Mouse (Mus musculus): ENCODE results near the gene Ankrd63. TPM values are rescaled to one million over a fixed set of nuclear protein-coding genes. Genes with fewer than 3 reads are reported as not detected.

Ankrd63 gene
- total RNA-seq, 2 experiments from 2014 or later, result 0.08 TPM; not detected in 1

DNA sequence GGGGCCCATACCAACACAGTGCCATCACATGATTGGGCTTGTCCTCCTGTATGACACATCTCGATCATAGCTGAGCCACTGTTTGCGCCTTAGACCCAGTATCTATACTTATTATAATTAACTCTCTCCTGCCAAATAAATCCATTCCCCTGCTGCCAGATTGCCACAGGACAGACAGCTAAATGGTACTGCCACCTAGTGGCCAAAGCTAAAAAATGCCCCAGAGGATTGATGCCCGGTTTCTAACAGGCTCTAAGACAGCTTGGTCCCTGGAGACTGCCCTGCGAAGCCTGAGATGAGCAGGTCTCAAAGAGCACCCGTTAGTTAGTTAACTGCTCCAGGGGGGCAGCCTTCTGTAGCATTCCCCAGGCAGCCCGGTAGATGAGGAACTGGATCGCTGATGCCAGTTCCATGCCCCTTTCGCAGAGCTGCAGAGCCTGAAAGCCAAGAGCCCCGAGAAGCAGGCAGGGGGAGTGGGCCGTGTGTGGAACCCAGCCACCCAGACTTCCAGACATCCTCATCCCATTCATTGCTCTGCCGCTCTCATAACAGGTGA is 8.0 kb downstream of the Ankrd63 start:
- peak in 1 of 2 experiments; percentile 35 for DNase-seq (ENCODE audit: low spot score in 2 of 2)

DNA sequence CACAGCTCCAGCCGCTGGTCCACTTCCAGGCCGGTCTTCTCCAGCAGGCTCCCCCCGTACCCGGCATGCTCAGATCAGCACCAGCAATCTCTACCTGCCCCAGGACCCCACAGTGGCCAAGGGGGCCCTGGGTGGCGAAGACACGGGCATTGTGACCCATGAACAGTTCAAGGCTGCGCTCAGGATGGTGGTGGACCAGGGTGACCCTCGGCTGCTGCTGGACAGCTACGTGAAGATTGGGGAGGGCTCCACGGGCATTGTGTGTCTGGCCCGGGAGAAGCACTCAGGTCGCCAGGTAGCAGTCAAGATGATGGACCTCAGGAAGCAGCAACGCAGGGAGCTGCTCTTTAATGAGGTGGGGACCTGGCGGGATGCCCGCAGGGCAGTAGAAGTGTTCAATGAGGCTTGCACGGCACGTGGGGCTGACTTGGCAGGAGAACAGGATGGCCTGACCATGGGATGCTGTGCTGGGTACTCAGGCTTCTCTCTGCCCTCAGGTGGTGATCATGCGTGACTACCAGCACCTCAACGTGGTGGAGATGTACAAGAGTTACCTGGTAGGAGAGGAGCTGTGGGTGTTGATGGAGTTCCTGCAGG is 10.3 kb downstream of the Ankrd63 start:
- DNase-seq (ENCODE audit: low spot score in 2 of 2), result no peak

DNA sequence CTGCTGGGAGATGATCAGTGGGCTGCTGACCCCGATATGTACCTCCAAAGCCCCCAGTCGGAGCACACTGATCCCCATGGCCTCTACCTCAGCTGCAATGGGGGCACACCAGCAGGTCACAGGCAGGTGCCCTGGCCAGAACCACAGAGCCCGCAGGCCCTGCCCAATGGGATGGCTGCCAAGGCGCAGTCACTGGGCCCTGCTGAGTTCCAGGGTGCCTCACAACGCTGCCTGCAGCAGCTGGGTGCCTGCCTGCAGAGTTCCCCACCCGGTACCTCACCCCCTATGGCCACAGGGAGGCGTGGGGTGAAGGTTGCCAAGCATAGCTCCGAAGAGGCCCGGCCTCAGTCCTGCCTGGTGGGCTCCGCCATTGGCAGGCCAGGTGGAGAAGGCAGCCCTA is 13.9 kb downstream of the Ankrd63 start:
- DNase-seq (ENCODE audit: low spot score in 2 of 2), result no peak

DNA sequence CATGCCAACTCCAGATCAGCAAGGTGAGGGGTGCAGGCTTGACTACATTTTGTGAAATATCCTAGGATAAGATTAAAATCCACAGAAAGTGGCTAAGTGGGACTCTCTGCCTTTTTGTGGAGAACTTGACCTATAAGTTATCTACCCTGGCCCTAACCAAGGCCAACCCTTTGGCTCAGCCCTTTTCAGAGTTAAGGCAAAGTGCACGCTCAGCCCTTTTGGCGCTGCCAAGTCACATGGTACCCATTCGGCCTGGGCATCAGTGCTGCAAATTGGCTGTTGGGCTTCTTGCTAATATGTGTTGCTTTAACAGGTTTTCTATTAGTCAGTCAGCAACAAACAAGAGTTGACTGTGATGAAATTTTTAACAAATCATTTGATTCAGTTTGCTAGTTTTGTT is 16.0 kb downstream of the Ankrd63 start:
- DNase-seq (ENCODE audit: low spot score in 2 of 2), result no peak

- no peak for DNase-seq (ENCODE audit: low spot score in 2 of 2)
Observed at GRCm38 (mm10) chr2:118686693-118687092, 17.1 kb downstream of the Ankrd63 start.

- DNase-seq (ENCODE audit: low spot score in 2 of 2), result no peak
Observed at GRCm38 (mm10) chr2:118685088-118685487, 18.7 kb downstream of the Ankrd63 start.

GRCm38 (mm10) chr2:118682544-118683260 is 21.1 kb downstream of the Ankrd63 start:
- no peak for DNase-seq (ENCODE audit: low spot score in 2 of 2)

GRCm38 (mm10) chr2:118680926-118681325 is 22.8 kb downstream of the Ankrd63 start:
- no peak for DNase-seq (ENCODE audit: low spot score in 2 of 2)

DNA sequence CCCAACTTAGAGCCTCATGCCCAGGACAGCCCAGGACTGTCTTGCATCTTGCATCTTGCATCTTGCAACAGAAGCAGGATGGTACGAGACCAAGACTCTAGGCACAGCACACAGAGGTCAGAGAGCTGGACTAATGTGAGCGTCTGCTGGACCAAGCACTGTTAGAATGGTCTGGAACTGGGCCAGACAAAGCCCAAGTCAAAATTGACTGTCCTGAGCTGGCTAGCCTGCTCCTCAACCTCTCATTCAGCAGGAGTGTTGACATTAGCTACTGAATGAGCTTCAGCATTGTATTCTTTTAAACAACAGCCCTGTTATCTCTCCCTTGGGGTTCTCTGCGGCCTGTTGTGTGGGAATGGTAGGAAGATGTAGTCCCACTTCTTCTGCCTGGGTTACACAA is 24.2 kb downstream of the Ankrd63 start:
- DNase-seq (ENCODE audit: low spot score in 2 of 2), result no peak

GRCm38 (mm10) chr2:118677817-118678216 is 25.9 kb downstream of the Ankrd63 start:
- DNase-seq (ENCODE audit: low spot score in 2 of 2), result no peak

GRCm38 (mm10) chr2:118676839-118677741 is 26.7 kb downstream of the Ankrd63 start:
- DNase-seq (ENCODE audit: low spot score in 2 of 2), result no peak

- DNase-seq (ENCODE audit: low spot score in 2 of 2), result no peak
Observed at GRCm38 (mm10) chr2:118674500-118674899, 29.3 kb downstream of the Ankrd63 start.

- no peak for DNase-seq (ENCODE audit: low spot score in 2 of 2)
Observed at GRCm38 (mm10) chr2:118673686-118674465, 29.9 kb downstream of the Ankrd63 start.

- no peak for DNase-seq (ENCODE audit: low spot score in 2 of 2)
Observed at GRCm38 (mm10) chr2:118671728-118672127, 32.0 kb downstream of the Ankrd63 start.

GRCm38 (mm10) chr2:118669785-118670184 is 34.0 kb downstream of the Ankrd63 start:
- DNase-seq (ENCODE audit: low spot score in 2 of 2), result no peak

DNA sequence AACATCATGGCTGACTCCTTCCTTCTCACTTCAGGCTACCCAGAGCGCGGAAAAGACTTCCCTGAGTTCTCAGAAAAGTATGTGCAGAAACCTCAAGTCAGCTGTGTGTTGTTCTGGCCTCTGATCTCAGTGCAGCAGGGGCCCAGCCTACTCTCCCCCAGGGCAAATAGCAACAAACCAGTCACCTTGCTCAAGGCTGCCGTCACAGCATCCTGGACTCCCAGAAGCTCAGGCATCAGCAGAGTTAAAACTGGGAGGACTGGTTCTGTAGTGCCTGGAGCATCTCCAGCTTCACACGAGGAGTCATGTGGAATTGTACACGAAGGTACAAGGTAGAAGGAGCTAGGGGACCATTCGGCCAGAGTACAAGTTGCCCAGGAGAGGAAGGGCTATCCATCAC is 34.5 kb downstream of the Ankrd63 start:
- no peak for DNase-seq (ENCODE audit: low spot score in 2 of 2)

DNA sequence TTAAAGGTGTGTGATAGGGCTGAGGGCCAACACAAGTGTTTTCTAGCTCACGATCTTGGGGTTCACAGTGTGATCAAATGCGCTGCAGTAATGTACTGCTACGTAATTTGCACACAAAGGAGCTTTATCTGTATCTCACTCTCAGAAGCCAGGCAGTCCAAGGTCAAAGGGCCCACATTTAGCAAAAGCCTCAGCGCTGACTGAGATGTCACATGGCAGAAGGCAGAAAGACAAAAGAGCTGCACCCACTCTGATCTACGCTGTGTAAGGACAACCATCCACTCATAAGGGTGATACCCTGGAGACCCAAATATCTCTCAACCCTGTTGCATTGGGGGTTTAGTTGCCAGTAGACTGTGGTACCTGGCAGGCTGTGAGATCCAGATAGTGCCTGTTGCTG is 36.6 kb downstream of the Ankrd63 start:
- DNase-seq (ENCODE audit: low spot score in 2 of 2), result no peak

DNA sequence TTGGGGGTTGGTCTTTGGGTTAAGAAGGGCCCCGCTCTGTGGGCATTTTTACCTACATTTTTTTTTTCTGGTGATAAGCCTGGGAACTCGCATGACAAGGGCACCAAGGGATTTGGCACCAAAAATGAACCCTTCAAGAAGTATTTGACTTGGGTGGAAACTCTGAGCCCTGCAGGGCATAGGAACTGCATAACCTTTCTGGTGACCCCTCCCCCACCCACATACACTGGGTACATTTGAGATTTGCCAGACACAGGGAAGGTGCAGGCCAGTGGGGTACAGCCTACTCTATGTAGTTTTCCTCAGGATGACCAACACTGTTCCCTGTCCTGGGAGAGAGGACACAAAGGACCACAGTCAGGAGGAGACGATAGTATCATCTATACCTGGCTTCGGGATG is 38.1 kb downstream of the Ankrd63 start:
- DNase-seq (ENCODE audit: low spot score in 2 of 2), result no peak

DNA sequence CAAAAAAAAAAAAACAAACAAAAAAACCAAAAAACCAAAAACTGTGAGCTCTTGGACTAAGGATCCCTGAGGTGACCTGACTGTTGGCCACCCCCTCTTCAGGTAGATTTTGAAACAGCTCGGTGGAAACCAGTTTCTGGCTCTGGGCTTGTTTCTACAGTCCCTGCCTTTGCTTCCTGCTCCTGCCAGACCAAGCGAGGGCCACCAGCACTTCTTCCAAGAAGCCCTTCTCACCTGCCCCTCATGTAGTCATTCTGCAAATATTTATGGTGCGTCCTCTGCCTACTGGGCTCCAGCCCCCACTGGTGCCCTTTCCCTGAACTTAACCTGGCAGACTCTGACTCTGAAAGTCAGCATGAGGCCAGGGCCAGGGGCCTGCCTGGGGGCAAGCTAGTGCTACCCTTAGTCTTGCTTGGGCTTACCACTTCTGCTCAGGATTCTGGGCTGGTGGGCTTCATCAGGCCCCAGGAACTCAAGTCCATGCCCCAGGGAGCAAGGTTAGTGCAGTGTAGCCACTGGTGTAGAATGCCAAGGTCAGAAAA is 38.7 kb downstream of the Ankrd63 start:
- DNase-seq (ENCODE audit: low spot score in 2 of 2), result no peak

Measured in gastrocnemius, postnatal 4 days (tissue).